Mouse (Mus musculus): ENCODE measurements around the gene Rnase9.

The Rnase9 gene

DNA sequence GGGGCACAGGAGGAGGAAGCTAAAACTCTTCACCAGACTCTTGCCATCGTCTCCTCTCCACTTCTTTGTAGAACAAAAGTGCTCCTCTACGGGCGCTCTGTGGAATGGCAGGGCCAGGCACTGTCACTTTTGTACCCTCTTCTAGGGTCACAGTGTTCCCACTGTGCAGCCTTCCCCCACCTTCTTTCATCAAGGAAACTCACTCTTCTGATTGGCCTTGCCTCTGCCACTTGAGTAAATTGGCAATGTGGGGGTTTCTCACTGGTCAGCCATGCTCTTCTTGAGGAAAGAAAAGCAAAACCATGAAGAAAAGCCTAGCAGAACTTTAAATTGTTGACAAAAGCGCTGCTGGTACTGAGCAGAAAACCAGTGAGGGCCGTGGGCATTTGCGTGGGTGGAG, at the start of gene Rnase9:
Gene Rnase9 (minus strand): TSS at position 101 of the 400 bp plus-strand sequence.
- DNase-seq (ENCODE audit: low read depth), result no peak

- peak; percentile 87 for DNase-seq (ENCODE audit: low read depth)
Observed at GRCm38 (mm10) chr14:51090077-51090781, 48.6 kb upstream of the Rnase9 start.

- no peak for DNase-seq (ENCODE audit: low read depth)
Observed at GRCm38 (mm10) chr14:51089674-51090076, 48.0 kb upstream of the Rnase9 start.

GRCm38 (mm10) chr14:51088970-51089673, 47.5 kb upstream of the Rnase9 start:
- peak; percentile 96 for DNase-seq (ENCODE audit: low read depth)

DNA sequence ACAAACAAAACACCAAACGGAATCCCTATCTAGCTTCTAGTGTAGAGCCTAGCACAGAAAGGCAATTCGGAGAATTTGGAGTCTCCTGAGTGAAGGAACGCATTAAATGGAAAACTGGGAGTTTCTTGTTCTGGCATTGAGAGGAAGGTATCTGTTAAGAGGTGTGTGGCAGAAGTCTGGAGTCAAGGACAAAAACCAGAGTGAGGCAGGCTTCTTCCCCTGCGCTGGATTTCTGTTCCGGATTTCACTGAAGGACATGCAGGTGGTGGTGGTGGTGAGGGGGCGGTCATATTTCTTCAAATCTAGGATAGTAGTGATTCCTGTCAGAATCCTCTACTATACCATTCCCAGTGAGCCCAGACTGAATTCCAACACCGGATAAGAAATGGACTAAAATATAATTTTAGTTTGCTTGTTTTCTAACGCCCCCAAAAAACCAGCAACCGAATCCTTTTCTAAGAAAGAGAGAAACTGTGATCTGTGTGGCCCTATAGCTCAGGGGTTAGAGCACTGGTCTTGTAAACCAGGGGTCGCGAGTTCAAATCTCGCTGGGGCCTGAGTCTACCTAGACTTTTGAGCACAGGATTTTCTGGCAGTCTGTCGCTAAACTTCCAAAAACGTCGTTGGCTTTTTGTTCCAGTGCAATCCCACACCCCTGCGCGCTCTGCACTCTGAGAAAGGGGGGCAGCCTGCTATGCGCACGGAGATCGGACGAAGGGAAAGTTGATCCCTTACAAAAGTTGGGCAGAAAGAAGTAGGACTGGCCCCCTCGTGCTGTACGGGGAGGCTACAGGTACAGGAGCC, 46.7 kb upstream of the Rnase9 start:
- peak; percentile 85 for DNase-seq (ENCODE audit: low read depth)

DNA sequence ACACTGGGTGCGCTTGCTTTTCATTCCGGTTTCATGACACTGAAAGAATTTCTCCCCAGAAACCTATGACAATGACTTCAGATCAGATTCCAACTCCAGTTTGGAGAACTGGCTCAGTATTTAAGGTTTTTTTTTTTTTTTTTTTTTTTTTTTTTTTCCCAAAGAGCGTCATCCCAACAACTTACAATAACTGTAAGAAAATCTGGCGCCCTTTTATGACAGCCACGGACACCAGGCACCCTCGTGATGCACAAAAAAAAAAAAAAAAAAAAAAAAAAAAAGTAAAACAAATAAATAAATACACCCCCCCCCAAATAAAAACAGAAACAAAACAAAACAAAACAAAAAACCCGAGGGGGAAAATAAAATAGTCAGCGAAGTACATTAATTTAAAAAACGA, 46.1 kb upstream of the Rnase9 start:
- peak; percentile 43 for DNase-seq (ENCODE audit: low read depth)

GRCm38 (mm10) chr14:51085911-51086310, 44.2 kb upstream of the Rnase9 start:
- no peak for DNase-seq (ENCODE audit: low read depth)

DNA sequence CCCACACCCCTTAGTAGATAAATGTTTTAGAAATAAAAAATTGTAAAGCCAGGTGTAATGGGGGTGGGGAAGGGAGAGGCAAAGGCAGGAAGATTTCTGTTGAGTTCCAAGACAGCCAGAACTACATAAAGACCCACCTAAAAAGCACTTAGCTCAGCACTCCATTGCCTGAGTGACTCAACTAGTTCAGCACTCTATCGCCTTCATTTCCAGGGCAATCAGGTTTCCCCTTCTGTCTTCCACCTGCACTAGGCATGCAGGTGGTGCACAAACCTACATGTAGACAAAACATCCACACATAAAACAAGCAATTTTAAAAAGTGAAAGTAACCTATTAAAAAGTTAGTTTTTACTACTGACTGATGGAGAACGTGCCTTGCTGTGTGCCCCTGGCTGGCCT, 43.4 kb upstream of the Rnase9 start:
- no peak for DNase-seq (ENCODE audit: low read depth)

- DNase-seq (ENCODE audit: low read depth), result peak; percentile 39
Observed at GRCm38 (mm10) chr14:51083805-51084204, 42.1 kb upstream of the Rnase9 start.

GRCm38 (mm10) chr14:51082599-51083581, 41.2 kb upstream of the Rnase9 start:
- DNase-seq (ENCODE audit: low read depth), result peak; percentile 81

- DNase-seq (ENCODE audit: low read depth), result no peak
Observed at GRCm38 (mm10) chr14:51081035-51081434, 39.4 kb upstream of the Rnase9 start.

GRCm38 (mm10) chr14:51079180-51079579, 37.5 kb upstream of the Rnase9 start:
- no peak for DNase-seq (ENCODE audit: low read depth)

DNA sequence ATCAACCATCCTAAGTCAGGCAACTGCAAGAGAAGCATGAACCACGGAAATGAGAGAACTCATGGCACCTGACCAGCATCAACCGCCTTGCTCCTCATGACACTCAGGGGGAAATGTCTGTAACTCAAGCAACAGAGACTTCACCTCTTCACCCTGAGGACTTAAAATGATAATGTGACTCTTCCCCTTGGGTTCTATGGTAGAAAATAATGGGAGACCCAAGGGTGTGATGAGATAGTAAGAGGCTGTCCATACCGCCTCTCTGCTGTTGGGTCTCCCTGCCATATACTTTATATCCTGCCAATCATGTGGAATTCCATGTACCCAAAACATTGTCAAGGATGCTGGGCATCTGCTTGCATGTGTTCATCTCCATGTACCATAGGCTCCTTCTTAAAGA, 32.7 kb upstream of the Rnase9 start, which contains the start of gene Olfr750:
Gene Olfr750 (minus strand): TSS at position 101 of the 400 bp plus-strand sequence.
- no peak for DNase-seq (ENCODE audit: low read depth)

DNA sequence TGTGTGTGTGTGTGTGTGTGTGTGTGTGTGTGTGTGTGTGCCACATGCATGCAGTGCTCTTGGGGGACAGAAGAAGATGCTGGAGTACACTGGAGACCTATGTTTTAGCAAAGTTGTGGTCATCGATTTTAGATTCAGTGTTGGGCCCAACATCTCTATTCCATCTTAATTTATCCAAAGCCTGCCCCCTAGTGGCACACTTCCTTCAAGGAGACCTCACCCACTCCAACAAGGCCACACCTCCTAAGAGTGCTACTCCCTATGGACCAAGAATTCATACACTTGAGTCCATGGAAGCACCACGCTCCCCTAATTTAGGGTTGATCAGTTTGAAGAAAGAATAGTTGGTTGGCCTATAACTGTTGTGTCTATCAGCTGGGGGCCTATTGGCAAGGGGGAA, 27.9 kb upstream of the Rnase9 start:
- peak; percentile 67 for DNase-seq (ENCODE audit: low read depth)

GRCm38 (mm10) chr14:51068956-51069355, 27.3 kb upstream of the Rnase9 start:
- DNase-seq (ENCODE audit: low read depth), result no peak

GRCm38 (mm10) chr14:51060761-51061160, 19.1 kb upstream of the Rnase9 start:
- DNase-seq (ENCODE audit: low read depth), result no peak

- no peak for DNase-seq (ENCODE audit: low read depth)
Observed at GRCm38 (mm10) chr14:51057401-51057831, 15.7 kb upstream of the Rnase9 start, which contains the start of gene Rnase12. Gene Rnase12 (minus strand): TSS chr14:51057661.

DNA sequence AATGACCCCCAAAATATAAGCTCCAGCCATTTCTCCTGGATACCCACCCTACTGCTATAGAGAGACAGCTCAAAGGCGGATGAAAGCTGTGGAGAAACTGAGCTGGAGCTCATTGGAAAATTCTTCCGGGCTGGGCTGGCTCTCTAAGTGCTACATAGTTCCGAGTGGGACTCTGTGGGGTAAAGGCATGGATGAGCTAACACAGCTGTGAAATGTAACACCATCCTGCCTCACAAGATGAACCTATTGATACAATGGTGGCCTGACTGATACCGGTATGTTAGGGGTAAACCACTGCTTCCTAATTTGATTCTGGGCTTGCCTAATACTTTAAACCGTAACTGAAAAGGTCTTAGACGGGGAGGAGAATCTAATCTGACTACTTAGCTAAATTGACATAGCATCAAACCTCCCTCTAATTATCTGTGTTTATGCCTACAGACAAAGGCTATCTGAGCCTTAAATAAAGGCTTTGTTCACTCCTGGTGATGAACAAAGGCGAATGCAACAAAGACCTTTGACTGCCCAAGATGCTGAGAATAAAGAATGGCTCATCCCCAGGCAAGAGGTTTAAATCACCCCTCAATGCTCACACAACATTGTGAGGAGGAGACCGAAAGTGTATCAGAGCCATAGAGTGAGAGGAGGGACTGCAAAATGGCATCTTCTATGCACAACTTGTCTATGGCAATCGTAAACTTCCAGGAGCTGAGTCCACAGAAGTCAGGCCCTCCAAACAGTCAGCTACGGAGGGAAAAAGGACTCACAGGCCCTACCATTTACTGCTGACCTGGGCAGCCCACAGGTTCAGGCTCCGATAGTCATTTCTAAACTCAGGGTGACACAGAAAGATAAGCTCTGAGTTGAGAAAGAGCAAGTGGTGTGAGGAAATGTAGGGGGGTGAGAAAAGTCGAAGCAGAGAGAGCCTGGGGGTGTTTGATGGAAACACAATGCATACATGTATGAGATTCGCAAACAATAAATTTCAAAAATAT, 12.9 kb upstream of the Rnase9 start:
- DNase-seq (ENCODE audit: low read depth), result no peak

DNA sequence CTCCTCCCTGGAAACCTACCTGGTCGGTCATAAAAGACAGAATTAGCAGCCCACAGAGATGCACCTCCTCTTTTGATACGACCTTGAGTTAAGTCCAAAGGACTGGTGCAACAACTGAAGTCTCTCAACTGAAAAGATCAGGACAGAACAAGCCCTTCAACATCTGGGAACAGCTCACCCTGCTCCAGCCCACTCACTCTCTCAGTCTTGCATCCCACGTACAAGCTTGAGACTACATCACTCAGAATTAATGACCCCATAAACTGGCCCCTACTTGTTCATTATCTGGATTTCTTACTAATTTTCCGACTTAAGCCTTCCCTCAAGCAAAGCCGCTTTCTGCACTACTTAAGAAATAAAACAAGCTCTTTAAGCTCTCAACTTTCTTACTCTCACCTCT, 11.5 kb upstream of the Rnase9 start:
- DNase-seq (ENCODE audit: low read depth), result no peak

DNA sequence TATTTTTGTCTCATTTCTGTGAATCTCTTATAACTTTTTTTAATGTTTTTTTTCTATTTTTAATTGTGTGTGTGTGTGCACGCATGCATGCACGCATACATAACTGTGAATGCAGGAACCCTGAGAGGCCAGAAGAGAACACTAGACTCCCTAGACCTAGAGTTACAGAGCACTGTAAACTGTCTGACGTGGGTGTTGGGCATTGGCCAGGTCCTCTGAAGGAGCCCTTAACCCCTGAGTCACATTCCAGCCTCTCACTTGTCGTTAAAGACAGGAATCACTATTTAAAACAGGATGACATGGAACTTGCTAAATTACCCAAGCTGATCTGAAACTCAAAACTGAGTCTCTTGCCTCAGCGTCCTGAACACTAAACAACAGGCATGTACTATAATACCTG, 10.3 kb upstream of the Rnase9 start:
- DNase-seq (ENCODE audit: low read depth), result peak; percentile 45
